Mouse (Mus musculus): ENCODE results near the gene Sec13. TPM values are rescaled to one million over a fixed set of nuclear protein-coding genes. Genes with fewer than 3 reads are reported as not detected.

Sec13 gene
- polyA plus RNA-seq, 1 experiment: 229 TPM

DNA sequence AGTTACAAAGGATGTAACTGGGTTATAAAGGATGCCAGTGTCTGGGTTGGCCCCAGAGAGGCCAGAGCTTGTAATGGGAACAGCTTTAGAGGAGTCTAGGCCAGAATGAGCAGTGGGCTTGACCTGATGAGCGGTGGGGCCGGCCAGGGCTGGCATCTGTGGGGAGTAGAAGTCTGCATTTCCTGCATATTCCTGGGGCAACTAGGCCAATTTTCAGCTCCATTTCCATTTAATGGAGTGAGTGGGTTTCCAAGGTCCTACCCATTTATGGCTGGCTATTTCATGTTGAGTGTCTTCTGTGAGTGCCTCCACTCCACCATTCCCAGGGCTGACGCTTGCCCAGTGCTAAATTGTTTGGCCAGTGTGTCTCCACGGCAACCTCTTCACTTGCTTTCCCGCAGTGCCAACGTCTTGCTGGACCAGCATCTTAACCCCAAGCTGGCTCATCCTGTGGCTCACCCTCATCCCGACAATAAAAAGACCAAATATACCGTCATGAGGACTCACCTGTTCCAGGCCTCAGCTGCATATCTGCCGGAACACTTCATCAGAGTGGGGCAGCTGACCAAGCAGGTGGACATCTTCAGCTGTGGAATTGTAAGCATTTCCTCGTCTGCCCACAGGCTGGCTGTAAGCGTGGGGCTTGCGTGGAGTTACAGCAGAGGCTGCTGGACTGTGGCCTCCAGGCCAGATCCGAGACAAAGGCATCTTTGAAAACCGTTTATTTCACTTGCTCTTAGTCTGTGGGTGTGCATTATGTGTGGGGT is 62.1 kb downstream of the Sec13 start:
- TF ChIP-seq REST (IDR thresholded peaks at IDR 0.05; ENCODE audit: insufficient read depth, insufficient read length) (no peak), E2F4 (IDR thresholded peaks at IDR 0.05; ENCODE audit: insufficient read depth) (no peak), CEBPB (IDR thresholded peaks at IDR 0.05; ENCODE audit: insufficient read depth, poor library complexity, severe bottlenecking) (no peak), MAX (IDR thresholded peaks at IDR 0.05; ENCODE audit: low read depth) (no peak), MYOG (IDR thresholded peaks at IDR 0.05; ENCODE audit: control insufficient read depth in 1 of 3, insufficient read depth in 1 of 3, insufficient read length in 2 of 3, low read depth in 2 of 3) (peak; percentile 3 to 91 (median 58)), TCF3 (IDR thresholded peaks at IDR 0.05; ENCODE audit: insufficient read length, low read depth) (peak; percentile 61), POLR2AphosphoS2 (IDR thresholded peaks at IDR 0.05; ENCODE audit: insufficient read length, low read depth) (no peak), POLR2A (IDR thresholded peaks at IDR 0.05; ENCODE audit: insufficient read length, low read depth) (no peak), USF1 (IDR thresholded peaks at IDR 0.05; ENCODE audit: low read depth) (no peak), SRF (IDR thresholded peaks at IDR 0.05; ENCODE audit: control insufficient read depth, insufficient read length, low read depth) (no peak), TCF12 (IDR thresholded peaks at IDR 0.05; ENCODE audit: insufficient read depth, poor library complexity, severe bottlenecking) (no peak), MYOD1 (IDR thresholded peaks at IDR 0.05; ENCODE audit: control insufficient read depth in 1 of 3, insufficient read length in 2 of 3, low read depth in 2 of 3) (peak in 2 of 3 experiments; percentile 56 to 88)
- Histone ChIP-seq H3K79me2 (ENCODE audit: control insufficient read depth, insufficient read depth) (no peaks in the 10 kb centered on the region), H3K4me2 (ENCODE audit: low read depth) (no peak overlapping the region), H3K4me3 (no peak overlapping the region), H3K36me3 (ENCODE audit: control insufficient read depth, insufficient read depth) (no peaks in the 10 kb centered on the region), H3ac (ENCODE audit: control insufficient read depth, insufficient read length) (no peak overlapping the region), H3K27me3 (ENCODE audit: control insufficient read depth, insufficient read depth, insufficient read length) (no peaks in the 10 kb centered on the region)

Other genes starting within 250 kb of the Sec13 start
- gene Prrt3, start 238.8 kb downstream of the Sec13 start, polyA plus RNA-seq (2012; fragmentation: generic; extraction: Trizol): 0.22 TPM
- 86.5 TPM for gene Emc3, start 209.1 kb downstream of the Sec13 start, polyA plus RNA-seq (2012; fragmentation: generic; extraction: Trizol)
- gene Fancd2, start 209.1 kb downstream of the Sec13 start, polyA plus RNA-seq (2012; fragmentation: generic; extraction: Trizol): 2.3 TPM
- gene Fancd2os, start 140.0 kb downstream of the Sec13 start, polyA plus RNA-seq (2012; fragmentation: generic; extraction: Trizol): 0.04 TPM
- 199 TPM for gene Brk1, start 136.0 kb downstream of the Sec13 start, polyA plus RNA-seq (2012; fragmentation: generic; extraction: Trizol)
- 20.6 TPM for gene Vhl, start 116.8 kb downstream of the Sec13 start, polyA plus RNA-seq (2012; fragmentation: generic; extraction: Trizol)
- 17.0 TPM for gene Irak2, start 102.3 kb downstream of the Sec13 start, polyA plus RNA-seq (2012; fragmentation: generic; extraction: Trizol)
- 21.0 TPM for gene Tatdn2, start 43.7 kb downstream of the Sec13 start, polyA plus RNA-seq (2012; fragmentation: generic; extraction: Trizol)
- 0.35 TPM for gene Ghrl, start 20.9 kb downstream of the Sec13 start, polyA plus RNA-seq (2012; fragmentation: generic; extraction: Trizol)